Mouse (Mus musculus): ENCODE results near the gene Glrx3. TPM values are rescaled to one million over a fixed set of nuclear protein-coding genes. Genes with fewer than 3 reads are reported as not detected.
A peak's percentile ranks its signal among the peaks of the same experiment; 100 is the strongest.
"Not testable (repeated sequence)": the region's sequence is repeated elsewhere in the genome, so short reads cannot be mapped to it uniquely, and the experiment has no call there.

Gene Glrx3
- polyA plus RNA-seq (2012; rRNA removed) = 91.4 and 92.0 TPM in 2 replicates

GRCm38 (mm10) chr7:137437440-137438178 lies at the start of gene Glrx3:
Gene Glrx3, plus strand, starts transcription at chr7:137437614.
- DNase-seq (ENCODE audit: low spot score) = peak; percentile 90

GRCm38 (mm10) chr7:137387863-137388262 lies 49.6 kb upstream of the Glrx3 start:
- DNase-seq (ENCODE audit: low spot score) = no peak

- no peak for DNase-seq (ENCODE audit: low spot score)
Measured at GRCm38 (mm10) chr7:137395421-137395820, 42.0 kb upstream of the Glrx3 start.

- no peak for DNase-seq (ENCODE audit: low spot score)
Measured at GRCm38 (mm10) chr7:137397361-137397910, 40.0 kb upstream of the Glrx3 start.

DNA sequence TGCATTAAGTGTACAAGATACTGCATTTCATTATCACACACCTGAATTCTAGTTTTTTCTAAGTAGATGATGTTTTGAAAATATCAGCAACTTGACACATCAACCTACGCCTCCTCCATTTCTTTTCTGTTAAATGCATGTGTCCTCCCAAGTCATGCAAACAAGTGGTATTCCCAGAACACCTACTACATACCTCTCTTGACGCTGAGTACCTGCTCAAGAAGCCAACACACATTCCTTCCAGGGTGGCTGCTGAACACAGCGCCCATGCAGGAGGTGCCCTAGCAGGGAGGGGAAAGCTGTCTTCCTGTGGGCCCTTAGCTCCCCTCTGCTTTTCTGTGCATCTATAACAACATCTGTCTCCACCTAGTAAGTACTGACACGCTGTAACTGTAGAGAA lies 38.4 kb upstream of the Glrx3 start:
- no peak for DNase-seq (ENCODE audit: low spot score)

DNA sequence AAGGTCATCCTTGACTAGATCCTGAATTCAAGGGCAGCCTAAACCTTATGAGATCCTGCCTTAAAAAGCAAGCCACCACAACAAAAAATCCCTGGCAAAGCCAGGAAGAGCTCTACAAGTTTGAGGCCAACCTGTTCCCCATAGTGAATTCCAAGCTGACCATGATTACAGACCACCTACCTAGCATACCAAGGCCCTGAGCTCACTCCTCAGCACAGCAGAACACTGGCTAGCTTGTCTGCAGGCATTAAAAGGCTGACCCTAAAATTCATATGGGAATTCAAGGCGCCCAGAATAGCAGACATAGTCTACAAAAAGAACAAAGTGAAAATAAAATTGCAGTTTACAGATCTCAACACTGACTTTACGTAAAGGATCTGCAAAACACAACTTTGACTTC lies 33.3 kb upstream of the Glrx3 start:
- no peak for DNase-seq (ENCODE audit: low spot score)

- DNase-seq (ENCODE audit: low spot score) = no peak
Measured at GRCm38 (mm10) chr7:137407428-137408058, 29.9 kb upstream of the Glrx3 start.

DNA sequence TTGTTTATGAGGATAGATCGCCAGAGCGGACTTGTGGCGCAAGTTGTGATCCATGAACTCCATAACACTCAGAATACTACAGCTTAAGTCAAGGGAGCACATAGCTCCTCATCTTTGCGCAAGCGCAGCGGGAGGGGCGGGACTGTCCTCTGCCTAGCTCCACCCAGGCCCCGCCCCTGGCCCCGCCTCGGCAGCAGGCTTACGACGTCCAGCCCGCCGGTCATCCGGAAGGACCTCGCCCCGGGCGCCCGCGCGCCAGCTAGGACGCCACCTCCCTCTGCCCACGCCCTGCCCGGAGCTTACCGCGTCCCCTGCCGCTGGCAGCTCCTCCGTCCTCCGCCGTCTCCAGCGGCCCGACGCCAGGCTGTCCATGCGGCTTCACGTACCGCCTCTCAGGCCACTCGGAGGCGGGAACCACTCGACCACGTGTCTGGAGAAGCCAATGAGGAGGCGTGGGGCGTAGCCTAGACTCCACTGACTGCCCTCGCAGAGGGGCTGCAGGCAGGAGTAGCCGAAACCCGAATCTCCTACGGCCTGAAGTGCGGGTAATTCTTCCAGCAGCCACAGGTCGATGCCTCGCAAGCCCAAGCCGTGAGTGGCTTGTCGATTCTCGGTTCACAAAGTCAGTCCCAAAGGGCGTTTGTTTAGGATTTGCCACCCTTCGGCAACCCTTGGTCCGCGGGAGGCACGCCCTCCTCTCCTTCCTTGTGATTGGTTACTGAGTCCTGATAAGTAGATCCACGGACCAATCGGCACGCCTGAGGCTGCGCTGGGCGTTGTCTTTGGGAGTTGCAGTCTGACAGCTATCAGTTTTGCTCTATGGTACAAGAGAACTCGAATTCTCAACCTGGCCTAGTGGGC lies 26.8 kb upstream of the Glrx3 start, which contains the start of gene 9430038I01Rik:
TSS of gene 9430038I01Rik (minus strand) at position 426 of the 861 bp plus-strand sequence.
- peak; percentile 95 for DNase-seq (ENCODE audit: low spot score)

GRCm38 (mm10) chr7:137414710-137415109 lies 22.7 kb upstream of the Glrx3 start:
- DNase-seq (ENCODE audit: low spot score) = no peak

DNA sequence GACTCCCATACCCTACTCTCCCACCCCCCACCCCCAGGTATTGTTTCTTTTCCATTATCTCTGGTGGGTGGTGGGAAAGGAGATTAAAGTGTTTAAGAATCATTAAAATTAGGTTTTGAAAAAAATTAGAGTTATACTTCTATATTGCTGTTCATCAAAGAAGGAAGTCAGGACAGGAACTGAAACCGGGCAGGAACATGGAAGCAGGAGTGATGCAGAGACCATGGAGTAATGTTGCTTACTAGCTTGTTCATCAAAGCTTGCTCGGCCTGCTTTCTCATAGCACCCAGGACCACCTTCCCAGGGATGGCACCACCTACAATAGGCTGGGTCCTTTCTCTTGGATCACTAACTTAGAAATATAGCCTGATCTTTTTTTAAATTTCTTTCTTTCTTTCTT lies 16.9 kb upstream of the Glrx3 start:
- DNase-seq (ENCODE audit: low spot score) = no peak

- no peak for DNase-seq (ENCODE audit: low spot score)
Measured at GRCm38 (mm10) chr7:137421236-137421635, 16.2 kb upstream of the Glrx3 start.

GRCm38 (mm10) chr7:137426693-137427092 lies 10.7 kb upstream of the Glrx3 start:
- DNase-seq (ENCODE audit: low spot score) = no peak

GRCm38 (mm10) chr7:137431769-137432603 lies 5.4 kb upstream of the Glrx3 start:
- DNase-seq (ENCODE audit: low spot score) = no peak

- DNase-seq (ENCODE audit: low spot score) = no peak
Measured at GRCm38 (mm10) chr7:137436901-137437300, 513 bp upstream of the Glrx3 start.

GRCm38 (mm10) chr7:137438179-137438550 lies 751 bp downstream of the Glrx3 start:
- DNase-seq (ENCODE audit: low spot score) = no peak

DNA sequence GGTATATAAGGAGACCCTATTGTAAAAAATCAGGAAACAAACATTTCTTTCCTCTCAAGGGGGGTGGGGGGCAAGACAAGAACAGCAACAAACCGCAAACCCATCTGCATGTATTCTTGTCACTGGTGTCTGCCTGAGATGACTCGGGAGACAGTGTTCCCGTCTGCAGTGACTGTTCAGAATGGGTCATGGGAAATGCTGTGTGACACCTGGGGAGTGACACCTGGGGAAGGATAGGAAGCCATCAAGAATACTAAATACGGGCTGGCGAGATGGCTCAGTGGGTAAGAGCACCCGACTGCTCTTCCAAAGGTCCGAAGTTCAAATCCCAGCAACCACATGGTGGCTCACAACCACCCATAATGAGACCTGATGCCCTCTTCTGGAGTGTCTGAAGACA lies 1.5 kb downstream of the Glrx3 start:
- DNase-seq (ENCODE audit: low spot score) = not testable (repeated sequence)

DNA sequence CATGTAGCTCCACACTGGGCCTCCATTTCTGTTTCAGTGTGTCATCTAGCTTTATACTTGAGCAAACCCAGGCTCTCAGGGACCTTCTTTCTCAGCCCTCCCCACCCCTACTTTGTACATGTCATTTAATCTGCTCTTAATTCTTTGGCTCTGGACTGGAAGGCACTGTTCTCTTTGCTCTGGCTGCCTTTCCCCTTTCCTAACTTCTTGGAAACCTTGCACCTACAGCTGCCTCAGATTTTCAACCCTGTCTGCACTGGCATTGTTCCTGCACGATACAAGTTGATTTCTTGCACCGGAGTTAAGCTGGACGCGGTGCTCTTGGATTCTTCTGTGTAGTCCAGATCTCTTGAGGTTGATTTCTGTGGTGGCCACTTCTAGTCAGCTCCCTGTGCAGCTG lies 5.5 kb downstream of the Glrx3 start:
- no peak for DNase-seq (ENCODE audit: low spot score)

DNA sequence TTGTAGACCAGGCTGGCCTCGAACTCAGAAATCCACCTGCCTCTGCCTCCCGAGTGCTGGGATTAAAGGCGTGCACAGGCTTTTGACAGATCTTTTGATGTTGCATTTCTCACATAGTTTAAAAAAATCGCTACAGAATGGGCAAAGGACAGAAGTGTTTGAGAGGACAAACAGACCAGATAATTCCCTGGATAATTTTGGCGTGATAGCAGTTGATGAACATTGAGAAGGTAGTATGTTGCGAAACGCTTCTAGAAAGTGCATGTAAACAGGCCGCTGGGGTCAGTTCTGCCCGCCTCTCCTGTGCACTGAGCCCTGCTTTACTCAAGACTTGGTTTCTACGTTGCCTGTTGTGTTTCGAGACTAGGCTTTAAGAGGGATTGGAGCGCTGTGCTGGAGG lies 7.9 kb downstream of the Glrx3 start:
- no peak for DNase-seq (ENCODE audit: low spot score)

DNA sequence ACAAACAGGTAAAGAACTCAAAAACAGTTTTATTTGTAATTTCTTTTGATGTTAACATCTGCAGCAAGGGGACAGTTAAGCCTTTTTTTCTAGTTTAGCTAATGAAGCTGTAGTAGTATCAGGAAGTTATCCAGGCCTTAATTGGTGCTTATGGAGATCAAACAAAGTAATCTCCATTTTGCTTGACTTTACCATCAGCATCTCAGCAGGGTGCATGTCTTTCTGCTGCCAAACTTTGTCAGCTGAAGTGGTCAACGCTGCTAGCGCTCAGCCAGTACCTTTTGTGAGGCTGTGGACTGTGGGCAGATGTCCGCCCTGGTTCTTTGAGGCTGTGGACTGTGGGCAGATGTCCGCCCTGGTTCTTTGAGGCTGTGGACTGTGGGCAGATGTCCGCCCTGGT lies 24.0 kb downstream of the Glrx3 start:
- DNase-seq (ENCODE audit: low spot score) = no peak

GRCm38 (mm10) chr7:137468174-137468573 lies 30.8 kb downstream of the Glrx3 start:
- no peak for DNase-seq (ENCODE audit: low spot score)

- no peak for DNase-seq (ENCODE audit: low spot score)
Measured at GRCm38 (mm10) chr7:137471431-137472120, 34.2 kb downstream of the Glrx3 start.
